Mouse (Mus musculus) ES-Bruce4 (cell line): ENCODE measurements around the gene Nsun7.

Source experiments
- CTCF ChIP-seq: IDR thresholded peaks from one replicate; pipeline ENCODE4 v1.8.1; 2011; ENCODE audit warnings: low read depth, low read length
- EP300 ChIP-seq: IDR thresholded peaks from 2 replicates; pipeline ENCODE4 v1.6.1; 2011; ENCODE audit warnings: low read depth, low read length; ENCODE audit not compliant: insufficient read depth
- POLR2A ChIP-seq: IDR thresholded peaks from one replicate; pipeline ENCODE4 v1.8.1; 2011; ENCODE audit warnings: low read length; ENCODE audit not compliant: insufficient read depth

DNA sequence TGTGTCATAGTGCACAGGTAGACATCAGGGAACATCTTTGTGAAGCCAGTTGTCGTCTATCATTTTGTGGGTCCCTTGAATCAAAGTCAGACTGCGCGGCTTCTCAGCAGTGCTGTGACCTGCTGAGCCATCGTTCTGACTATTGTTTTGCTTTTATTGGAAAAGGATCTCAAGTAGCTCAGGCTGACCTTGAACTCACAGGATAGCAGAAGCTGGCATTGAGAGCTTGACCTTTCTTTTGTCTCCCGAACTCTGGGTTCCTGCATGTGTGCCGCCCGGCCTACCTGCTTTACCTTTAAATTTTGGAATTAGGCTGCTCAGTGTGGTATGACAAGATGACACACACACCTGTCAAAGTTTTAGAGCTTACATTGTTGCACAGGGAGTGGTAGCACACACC lies 33.2 kb upstream of the Nsun7 start:
- TF ChIP-seq EP300 = no peak
- TF ChIP-seq CTCF = no peak
- TF ChIP-seq POLR2A = no peak
